Mouse (Mus musculus) forebrain, embryonic 14.5 days (tissue): ENCODE data around the gene Itprip. TPM values are rescaled to one million over a fixed set of nuclear protein-coding genes. Genes with fewer than 3 reads are reported as not detected.
"Not testable (repeated sequence)": the region's sequence is repeated elsewhere in the genome, so short reads cannot be mapped to it uniquely, and the experiment has no call there.

Experiments
- ATAC-seq: fragments of 200-750 bp; cut with Nextera tagmentation; 2 replicates; pipeline ENCODE4 v1.8.0; 2017; ENCODE audit warnings: mild to moderate bottlenecking, moderate library complexity
- DNase-seq: peaks from one replicate; pipeline ENCODE4 v3.0.0-alpha.2; 2015; ENCODE audit warnings: low spot score
- H3K27ac ChIP-seq: fragments of 300-500 bp; sonication (generic); 2 replicates; pipeline ENCODE4 v1.5.1; 2014; ENCODE audit warnings: low read depth, mild to moderate bottlenecking, control low read depth, low read length, moderate library complexity
- H3K27me3 ChIP-seq: fragments of 300-500 bp; sonication (generic); replicated peaks from 2 replicates; pipeline ENCODE4 v1.6.1; 2014; ENCODE audit warnings: low read length, control low read depth, mixed read lengths; ENCODE audit not compliant: control insufficient read depth, insufficient read depth
- H3K36me3 ChIP-seq: fragments of 300-500 bp; sonication (generic); 2 replicates; pipeline ENCODE4 v1.6.1; 2014; ENCODE audit warnings: low read length, control low read depth; ENCODE audit not compliant: control insufficient read depth, insufficient read depth
- H3K4me1 ChIP-seq: fragments of 300-500 bp; sonication (generic); 2 replicates; pipeline ENCODE4 v1.6.1; 2014; ENCODE audit warnings: antibody characterized with exemption, low read length, control low read depth; ENCODE audit not compliant: control insufficient read depth, insufficient read depth
- H3K4me2 ChIP-seq: fragments of 300-500 bp; sonication (generic); 2 replicates; pipeline ENCODE4 v1.6.1; 2014; ENCODE audit warnings: mild to moderate bottlenecking, control low read depth, low read length
- H3K4me3 ChIP-seq: fragments of 300-500 bp; sonication (generic); 2 replicates; pipeline ENCODE4 v1.5.1; 2014; ENCODE audit warnings: low read depth, low read length, control low read depth
- H3K9ac ChIP-seq: fragments of 300-500 bp; sonication (generic); 2 replicates; pipeline ENCODE4 v1.6.1; 2014; ENCODE audit warnings: mild to moderate bottlenecking, low read length, control low read depth, moderate library complexity
- H3K9me3 ChIP-seq: fragments of 300-500 bp; sonication (generic); replicated peaks from 2 replicates; pipeline ENCODE4 v1.6.1; 2016; ENCODE audit warnings: low read length, control low read depth, mixed read lengths; ENCODE audit not compliant: control insufficient read depth
- WGBS: fragments of 180-500 bp; shearing (Covaris S2); extraction: QIAGEN DNeasy Blood & Tissue Kit; methylation state at CpG from one replicate; pipeline ENCODE4 v1.1.7; 2014; 5-methylcytosine and 5-hydroxymethylcytosine counted together
- microRNA-seq: library from miRNA; unstranded; fragments of <30 nt; microRNA quantifications from one replicate; pipeline ENCODE4, GENCODE M21; 2016
- polyA plus RNA-seq: library from polyadenylated mRNA; unstranded; fragments of >200 nt; fragmentation: Nextera tagmentation; extraction: Ambion mirVana; gene quantifications from 2 replicates; pipeline ENCODE4 v1.2.1, GENCODE M21; 2014

Itprip gene
- polyA plus RNA-seq, 1 experiment from 2014 or later = 5.4 TPM

DNA sequence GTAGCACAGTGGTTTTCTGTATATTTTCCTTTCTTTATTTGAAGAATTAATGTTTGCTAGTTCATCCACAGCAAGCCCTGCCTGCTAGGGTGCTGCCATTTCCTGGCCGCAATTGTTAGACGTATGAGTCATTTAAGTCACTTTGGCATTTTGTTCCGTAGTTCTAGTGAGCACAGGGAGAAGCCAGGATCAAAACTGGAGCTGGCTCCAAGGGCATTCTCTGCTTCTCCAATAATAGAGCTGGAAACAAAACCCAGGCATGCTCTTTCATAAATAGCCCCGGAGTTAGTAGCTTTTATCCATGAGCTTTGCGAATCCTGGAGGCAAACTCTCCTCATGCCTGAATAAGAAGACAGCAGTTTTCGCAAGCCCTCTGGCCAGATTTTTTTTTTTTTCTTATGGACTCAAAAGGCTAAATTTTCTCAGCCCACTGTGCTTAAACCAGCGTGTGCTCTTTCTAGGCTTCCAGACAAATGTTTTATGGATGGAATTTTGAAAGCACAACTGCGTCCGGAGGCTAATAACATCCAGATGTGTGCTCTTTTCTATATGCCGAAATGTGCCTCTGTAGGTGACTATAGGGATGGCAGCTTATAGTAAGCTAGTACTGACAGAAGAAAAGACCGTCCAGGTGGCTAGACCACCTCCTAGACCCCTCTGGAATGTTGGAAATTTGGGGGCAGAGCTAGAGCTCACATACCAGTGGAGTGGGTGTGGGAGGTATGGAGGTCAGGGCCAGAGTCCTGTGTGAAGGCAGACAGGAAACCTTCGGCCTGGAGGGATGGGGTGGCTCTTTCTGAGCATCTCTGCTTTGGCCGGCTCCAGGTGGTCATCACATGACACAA, 64.9 kb downstream of the Itprip start:
- WGBS = 20% methylated on average over 13 of the region's 13 CpGs
- no peak; the same call in 1 of the 2 replicates for ATAC-seq
- Histone ChIP-seq H3K4me2 (peak overlapping the region; percentile 96), H3K9me3 (no peaks in the 10 kb centered on the region), H3K9ac (peak overlapping the region; percentile 80), H3K36me3 (no peaks in the 10 kb centered on the region; the same call in 1 of the 2 replicates), H3K4me3 (peak overlapping the region; percentile 57), H3K4me1 (peaks cover 7% of the 10 kb centered on the region), H3K27ac (no peak overlapping the region; the same call in 1 of the 2 replicates), H3K27me3 (no peaks in the 10 kb centered on the region)
- peak; percentile 57 for DNase-seq

DNA sequence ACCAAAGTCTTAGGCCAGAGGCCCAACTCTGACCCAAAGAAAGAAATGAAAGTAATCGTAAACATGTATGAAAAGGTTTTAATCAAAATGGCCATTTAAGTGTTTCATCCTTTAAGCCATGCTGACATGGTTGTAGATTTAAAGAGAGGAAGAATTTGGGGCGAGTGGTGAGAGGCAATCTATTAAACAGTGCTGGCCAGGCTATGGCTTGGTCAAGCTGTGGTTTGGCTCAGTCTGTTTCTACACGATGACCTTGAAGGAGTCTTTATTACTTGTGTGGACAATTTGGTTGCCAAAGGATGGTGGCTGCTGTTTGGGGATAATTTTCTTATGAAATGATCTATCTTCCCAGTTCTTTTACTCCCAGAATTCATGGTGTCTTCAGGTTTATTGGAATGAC, 66.0 kb downstream of the Itprip start:
- H3K27ac ChIP-seq = no peak overlapping the region
- H3K9me3 ChIP-seq = no peaks in the 10 kb centered on the region
- 91% methylated on average over 3 of the region's 3 CpGs for WGBS
- H3K9ac ChIP-seq = no peak overlapping the region
- no peak for DNase-seq
- no peaks in the 10 kb centered on the region; the same call in 1 of the 2 replicates for H3K36me3 ChIP-seq
- H3K4me1 ChIP-seq = peaks cover 7% of the 10 kb centered on the region
- no peak overlapping the region for H3K4me2 ChIP-seq
- no peaks in the 10 kb centered on the region for H3K27me3 ChIP-seq
- ATAC-seq = no peak
- no peak overlapping the region for H3K4me3 ChIP-seq

DNA sequence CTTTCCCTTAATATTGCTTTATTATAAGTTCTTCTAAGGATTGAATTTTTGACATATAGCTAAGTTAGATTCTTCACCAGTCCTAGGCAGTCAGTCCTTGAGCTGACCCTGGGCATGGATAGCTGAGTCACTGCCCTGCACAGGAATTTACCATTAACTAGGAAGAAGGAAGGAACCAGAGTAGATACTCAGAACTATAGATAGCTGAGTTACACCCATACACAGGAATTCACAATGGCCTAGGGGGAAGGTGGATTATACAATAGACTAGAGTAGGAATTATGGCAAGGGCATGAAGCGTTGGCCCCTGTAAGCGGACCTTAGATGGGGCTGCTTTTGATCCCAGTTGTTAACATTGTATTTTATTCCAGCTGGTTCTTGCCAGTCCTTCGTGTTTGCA, 67.0 kb downstream of the Itprip start:
- not testable (repeated sequence) for H3K9me3 ChIP-seq, H3K4me3 ChIP-seq, ATAC-seq, H3K27ac ChIP-seq, H3K4me2 ChIP-seq, H3K36me3 ChIP-seq, H3K27me3 ChIP-seq, DNase-seq, H3K4me1 ChIP-seq, H3K9ac ChIP-seq
- WGBS = 87% methylated on average over 3 of the region's 3 CpGs

DNA sequence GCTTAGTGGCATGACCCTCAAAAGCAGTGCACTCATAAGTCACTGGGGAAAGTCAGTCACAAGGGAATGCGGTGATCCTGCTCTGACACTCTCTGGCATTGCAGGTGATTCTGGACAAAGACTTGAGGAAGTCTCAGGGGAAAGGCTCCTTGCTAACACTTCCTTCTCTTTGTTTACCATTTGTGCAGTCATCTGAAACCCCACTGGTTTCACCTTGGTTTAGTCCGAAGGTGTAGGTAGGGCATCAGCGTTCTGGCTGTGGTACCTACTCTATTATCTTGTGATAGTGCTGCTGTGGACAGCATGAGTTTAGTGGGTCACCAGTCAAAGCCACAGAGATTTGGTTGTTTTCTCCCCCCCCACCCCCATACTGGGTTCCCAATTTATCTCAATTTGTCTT, 69.4 kb downstream of the Itprip start:
- DNase-seq (no peak), ATAC-seq (no peak)
- Histone ChIP-seq H3K4me3 (no peak overlapping the region), H3K27me3 (no peaks in the 10 kb centered on the region), H3K4me1 (peaks cover 7% of the 10 kb centered on the region), H3K9ac (no peak overlapping the region), H3K36me3 (no peaks in the 10 kb centered on the region), H3K4me2 (no peak overlapping the region), H3K27ac (no peak overlapping the region), H3K9me3 (no peaks in the 10 kb centered on the region)
- WGBS = 88% methylated on average over 3 of the region's 3 CpGs

Small RNA genes within 50 kb of the gene (microRNA-seq; reads per million reads assigned to microRNA genes)
- not detected for gene Gm22240

Other genes starting within 250 kb of the Itprip start
- gene Col17a1, start 227.2 kb downstream of the Itprip start, polyA plus RNA-seq = 0.12 and 0.15 TPM in 2 replicates
- 206 and 212 TPM in 2 replicates for gene Sfr1, start 187.6 kb downstream of the Itprip start, polyA plus RNA-seq
- gene Gsto1, start 64.3 kb downstream of the Itprip start, polyA plus RNA-seq = 105 and 120 TPM in 2 replicates
- 1.1 TPM in 2 replicates for gene Gsto2, start 53.8 kb downstream of the Itprip start, polyA plus RNA-seq
- gene Cfap43, start within 50 bp of the Itprip start, polyA plus RNA-seq = 0.99 and 1.4 TPM in 2 replicates
- 0.37 and 0.50 TPM in 2 replicates for gene Cfap58, start 18.4 kb upstream of the Itprip start, polyA plus RNA-seq